Mouse (Mus musculus): ENCODE data around the gene Atf6b.

The Atf6b gene

GRCm38 (mm10) chr17:34646906-34647787 lies at the start of gene Atf6b:
Atf6b (plus strand) TSS chr17:34647146.
- in situ Hi-C loops (cut with MboI): no loop called here

- in situ Hi-C loops (cut with MboI): loop anchor here (25.0 kb wide), 1 partner anchor 410 kb away; the partner anchor contains the start of genes Psmb8, Psmb9 and Tap1
Observed at GRCm38 (mm10) chr17:34597566-34598095, 49.3 kb upstream of the Atf6b start, which contains the start of gene Ager. Ager (plus strand) TSS chr17:34597862.

DNA sequence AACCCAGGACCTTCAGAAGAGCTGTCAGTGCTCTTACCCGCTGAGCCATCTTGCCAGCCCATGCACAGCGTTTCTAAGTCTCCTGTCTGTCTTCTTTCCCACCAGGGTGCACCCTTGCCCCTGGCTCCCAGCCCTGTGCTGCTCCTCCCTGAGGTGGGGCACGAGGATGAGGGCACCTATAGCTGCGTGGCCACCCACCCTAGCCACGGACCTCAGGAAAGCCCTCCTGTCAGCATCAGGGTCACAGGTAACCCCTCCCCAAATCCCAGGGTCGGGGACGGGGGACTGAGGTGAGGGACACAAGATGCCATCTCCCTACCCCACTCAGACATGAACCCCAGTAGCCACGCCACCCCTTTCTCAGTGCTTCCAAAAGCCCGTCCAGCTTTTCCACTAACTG lies 47.1 kb upstream of the Atf6b start:
- in situ Hi-C loops (cut with MboI): loop anchor here (25.0 kb wide), 1 partner anchor 413 kb away; the partner anchor contains the start of genes Psmb8, Psmb9 and Tap1

DNA sequence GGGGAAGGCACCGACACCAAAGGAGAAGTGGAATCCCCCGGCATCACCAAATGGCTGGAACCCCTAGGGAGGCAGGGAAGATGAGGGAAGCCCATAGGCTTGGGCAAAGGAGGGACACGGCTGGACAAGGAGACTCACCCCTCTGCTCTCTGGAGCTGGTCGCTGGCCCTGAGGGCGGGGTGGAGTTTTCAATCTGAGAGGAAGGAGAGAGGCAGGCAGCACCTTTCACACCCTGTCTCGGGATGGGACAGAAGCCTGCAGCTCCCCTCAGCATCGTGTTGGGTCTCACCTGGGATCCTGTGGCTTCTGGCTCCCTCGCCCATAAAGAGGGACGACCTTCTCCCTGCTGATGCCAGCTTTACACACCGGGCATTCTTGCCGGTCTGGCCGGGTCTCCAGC lies 45.1 kb upstream of the Atf6b start:
- in situ Hi-C loops (cut with MboI): no loop called here

GRCm38 (mm10) chr17:34603375-34604060 lies 43.4 kb upstream of the Atf6b start, which contains the start of gene Rnf5:
Rnf5 (minus strand) TSS chr17:34603690.
- in situ Hi-C loops (cut with MboI): no loop called here

DNA sequence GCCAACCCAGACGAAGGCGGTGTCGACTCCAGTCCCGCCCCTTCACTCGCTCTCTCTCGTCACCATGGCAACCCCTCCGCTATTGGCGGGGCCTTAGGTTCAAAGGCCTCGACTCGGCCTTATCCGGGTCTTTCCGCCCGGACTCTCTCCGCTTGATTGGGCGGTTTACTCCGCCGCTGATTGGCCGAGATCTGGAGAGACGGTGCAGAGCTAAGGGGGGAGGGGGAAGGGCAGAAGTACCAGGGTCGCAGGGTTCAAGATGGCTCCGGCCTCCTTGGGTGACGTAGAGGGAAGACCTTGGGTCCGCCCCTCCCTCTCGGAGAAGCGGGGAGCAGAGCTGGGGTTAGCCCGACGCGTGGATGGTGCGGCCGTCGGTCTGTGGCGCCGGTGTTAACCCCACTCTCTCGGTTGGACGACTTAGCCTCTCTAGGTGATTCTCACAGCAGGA lies 42.9 kb upstream of the Atf6b start, which contains the start of gene Agpat1:
Agpat1 (plus strand) TSS at position 202 of the 448 bp plus-strand sequence.
- in situ Hi-C loops (cut with MboI): no loop called here

GRCm38 (mm10) chr17:34604511-34605237 lies 42.3 kb upstream of the Atf6b start:
- in situ Hi-C loops (cut with MboI): no loop called here

- in situ Hi-C loops (cut with MboI): no loop called here
Observed at GRCm38 (mm10) chr17:34605609-34606008, 41.3 kb upstream of the Atf6b start.

- in situ Hi-C loops (cut with MboI): no loop called here
Observed at GRCm38 (mm10) chr17:34606186-34607039, 40.5 kb upstream of the Atf6b start.

DNA sequence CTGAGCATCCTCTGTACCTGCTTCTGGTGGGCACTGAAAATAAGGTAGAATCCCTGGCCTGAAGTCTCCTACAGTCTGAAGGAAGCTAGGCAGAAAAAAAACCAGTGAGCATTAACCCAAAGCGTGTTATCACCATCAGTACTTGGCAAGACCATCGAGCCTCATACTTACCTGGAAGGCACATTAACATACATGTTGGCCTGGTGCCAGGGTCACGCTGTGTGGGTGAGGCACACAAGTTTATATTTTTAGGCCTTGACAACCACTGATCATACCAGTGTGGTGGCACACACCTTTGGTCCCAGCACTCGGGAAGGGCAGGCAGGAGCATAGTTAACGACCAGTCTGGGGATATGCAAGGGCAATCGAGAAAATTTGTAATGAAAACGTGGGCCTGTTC lies 38.9 kb upstream of the Atf6b start:
- in situ Hi-C loops (cut with MboI): no loop called here

DNA sequence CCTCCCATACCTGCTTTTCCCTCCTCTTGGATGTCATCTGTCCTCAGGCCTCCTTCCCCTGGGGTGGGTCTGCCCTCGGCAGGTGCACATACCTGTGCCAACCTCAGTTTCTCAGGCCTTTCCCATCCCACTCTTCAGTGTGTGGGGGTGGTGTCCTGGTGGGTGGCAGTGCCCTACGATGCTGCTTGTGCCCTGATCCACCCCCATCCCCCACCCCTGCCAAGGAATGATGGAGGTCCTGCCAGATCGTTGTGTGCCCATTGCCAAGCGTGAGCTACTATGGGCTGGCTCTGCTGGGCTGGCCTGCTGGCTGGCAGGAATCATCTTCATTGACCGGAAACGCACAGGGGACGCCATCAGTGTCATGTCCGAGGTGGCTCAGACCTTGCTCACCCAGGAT lies 35.9 kb upstream of the Atf6b start:
- in situ Hi-C loops (cut with MboI): no loop called here

- in situ Hi-C loops (cut with MboI): no loop called here
Observed at GRCm38 (mm10) chr17:34613054-34613645, 33.8 kb upstream of the Atf6b start.

DNA sequence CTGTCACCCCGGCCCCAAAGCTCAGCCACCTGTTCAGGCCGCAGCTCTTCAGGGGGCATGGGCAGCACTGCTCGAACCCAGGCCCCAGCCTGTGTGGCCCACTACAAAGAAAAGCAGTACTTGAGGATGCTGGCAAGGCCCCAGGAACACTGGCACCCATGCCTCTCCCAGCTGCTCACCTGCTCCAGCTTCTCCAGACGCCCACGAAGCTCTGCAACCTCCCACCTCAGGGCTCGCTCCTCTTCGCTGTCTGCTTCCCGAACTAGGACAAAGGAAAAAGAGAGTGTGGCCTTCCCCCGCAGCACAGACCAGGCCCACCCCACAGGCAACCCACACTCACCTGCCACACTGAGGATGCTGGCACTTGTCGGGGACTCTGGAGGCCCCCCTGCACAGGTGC lies 33.1 kb upstream of the Atf6b start:
- in situ Hi-C loops (cut with MboI): no loop called here

DNA sequence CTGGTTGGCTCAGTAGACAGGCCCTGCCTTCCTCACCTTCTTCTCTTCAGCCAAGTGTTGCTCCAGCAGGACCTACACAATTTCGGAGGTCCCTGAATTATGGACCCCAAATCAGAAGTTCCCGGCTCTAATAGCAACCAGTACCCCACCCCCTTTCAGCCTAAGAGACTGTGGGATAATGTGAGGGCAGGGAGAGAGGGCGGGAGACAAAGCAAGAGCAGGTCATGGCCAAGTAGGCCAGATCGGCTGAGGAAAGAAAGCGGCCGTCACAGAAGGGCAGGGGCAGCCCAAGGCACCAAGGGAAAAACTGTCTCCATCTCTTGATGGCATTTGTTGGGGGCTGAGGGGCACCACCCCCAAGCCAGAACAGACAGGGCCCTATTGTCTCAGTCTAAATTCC lies 31.1 kb upstream of the Atf6b start, which contains the start of gene Egfl8:
Egfl8 (minus strand) TSS at position 101 of the 400 bp plus-strand sequence.
- in situ Hi-C loops (cut with MboI): loop anchor here (5.0 kb wide), 1 partner anchor 49 kb away; no protein-coding TSS in a partner anchor

GRCm38 (mm10) chr17:34618999-34619398 lies 27.9 kb upstream of the Atf6b start:
- in situ Hi-C loops (cut with MboI): loop anchor here (5.0 kb wide), 1 partner anchor 52 kb away; no protein-coding TSS in a partner anchor

DNA sequence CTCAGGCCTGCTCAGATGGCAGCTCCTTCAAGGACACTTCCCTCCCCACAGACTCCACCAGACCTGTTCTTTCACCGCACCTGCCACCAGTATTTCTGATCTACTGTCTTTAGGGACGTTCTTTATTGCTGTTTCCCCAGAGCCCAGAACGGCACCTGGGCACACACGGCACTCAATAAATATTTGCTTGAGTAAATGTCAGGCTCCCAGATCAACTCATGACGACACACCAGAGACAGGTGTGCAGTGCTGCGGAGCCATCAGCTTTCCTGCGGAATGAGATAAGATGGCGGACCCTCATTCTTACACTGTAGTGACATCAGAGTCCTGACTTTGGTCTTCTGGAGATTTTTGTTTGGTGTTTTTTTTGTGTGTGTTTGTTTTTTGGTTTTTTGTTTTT lies 25.9 kb upstream of the Atf6b start:
- in situ Hi-C loops (cut with MboI): no loop called here

DNA sequence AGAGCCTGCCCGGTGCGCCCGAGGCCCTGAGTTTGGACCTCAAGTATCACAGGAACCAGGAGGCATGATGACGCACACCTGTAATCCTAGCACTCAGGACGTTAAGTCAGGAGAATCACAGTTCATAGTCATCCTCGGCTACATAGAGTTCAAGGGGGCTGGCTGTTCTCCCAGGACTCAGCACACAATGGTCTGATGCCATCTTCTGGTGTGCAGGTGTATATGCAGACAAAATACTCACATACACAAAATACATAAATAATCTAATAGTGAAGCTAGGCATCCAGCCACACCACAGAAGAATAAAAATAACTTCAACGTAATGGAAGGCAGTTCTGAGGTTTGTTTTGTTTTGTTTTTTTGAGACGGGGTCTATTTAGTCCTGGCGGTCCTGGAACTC lies 23.8 kb upstream of the Atf6b start:
- in situ Hi-C loops (cut with MboI): no loop called here

- in situ Hi-C loops (cut with MboI): no loop called here
Observed at GRCm38 (mm10) chr17:34624981-34625380, 22.0 kb upstream of the Atf6b start.

- in situ Hi-C loops (cut with MboI): no loop called here
Observed at GRCm38 (mm10) chr17:34626062-34626772, 20.7 kb upstream of the Atf6b start.

- in situ Hi-C loops (cut with MboI): no loop called here
Observed at GRCm38 (mm10) chr17:34626773-34627092, 20.2 kb upstream of the Atf6b start.
